Mouse (Mus musculus) adrenal gland, adult 8-10 months (tissue): Measurements from ENCODE around the gene Hmgb3. TPM values are rescaled to one million over a fixed set of nuclear protein-coding genes. Genes with fewer than 3 reads are reported as not detected.
A peak's percentile ranks its signal among the peaks of the same experiment; 100 is the strongest.

Experiments
- DNase-seq: peaks from one replicate; pipeline ENCODE4 v3.0.0; 2022
- microRNA-seq, 2 experiments: library from miRNA; unstranded; fragments of <30 nt; microRNA quantifications; one replicate each; pipeline ENCODE4 v1.2.0; 2022
- total RNA-seq, 4 experiments: library from RNA; stranded (reverse); gene quantifications; 2 replicates each; pipeline ENCODE4 v1.2.4; 2022

The Hmgb3 gene
- total RNA-seq, 4 experiments from 2014 or later: 168 to 275 (median 198) TPM

GRCm38 (mm10) chrX:71589181-71589580 is 33.5 kb downstream of the Hmgb3 start:
- no peak for DNase-seq

GRCm38 (mm10) chrX:71601052-71601611 is 45.4 kb downstream of the Hmgb3 start:
- DNase-seq: peak; percentile 6

Small RNA genes lying within 50 kb of the gene (microRNA-seq; reads per million reads assigned to microRNA genes)
- gene Gm23945: 0 reads per million in 2 experiments

Other genes starting within 250 kb of the Hmgb3 start
- 10 to 100 TPM; 33.3 to 38.2 (median 35.3) TPM for gene Mtmr1, start 191.2 kb upstream of the Hmgb3 start, total RNA-seq
- 100 to 1,000 TPM in 3 of 4 experiments, 10 to 100 TPM in 1; 98.3 to 127 (median 119) TPM for gene Cd99l2, start 63.1 kb upstream of the Hmgb3 start, total RNA-seq
- not detected for gene Gpr50, start 107.7 kb downstream of the Hmgb3 start, total RNA-seq